Mouse (Mus musculus) MN1 (cell line): Measurements from ENCODE around the gene Dock3.
A peak's percentile ranks its signal among the peaks of the same experiment; 100 is the strongest.

Experiments
- DNase-seq: peaks from one replicate; pipeline ENCODE4 v3.0.0-alpha.2; 2016; ENCODE audit warnings: low spot score

Gene Dock3

DNA sequence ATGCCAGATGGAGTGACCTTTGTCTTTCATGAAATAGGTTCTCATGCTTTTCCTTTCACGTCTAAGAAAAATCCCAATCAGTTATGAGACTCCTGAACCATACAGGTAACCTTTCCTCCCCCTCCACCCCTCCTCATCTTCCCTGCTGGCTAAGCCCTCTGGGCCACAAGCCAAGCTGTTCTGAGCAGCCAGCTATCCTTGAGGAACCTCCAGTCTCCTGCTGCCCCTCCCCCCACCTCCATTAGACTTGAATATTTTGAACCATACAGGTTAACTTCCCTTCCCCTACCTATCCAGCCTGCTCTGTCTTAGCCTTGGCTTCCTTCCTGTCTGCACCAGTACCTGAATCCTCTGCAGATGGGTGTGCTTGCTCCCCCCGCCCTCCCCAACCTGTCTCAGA, 204.1 kb downstream of the Dock3 start:
- DNase-seq, result no peak

GRCm38 (mm10) chr9:107009841-107010240, 221.9 kb downstream of the Dock3 start:
- DNase-seq, result no peak

GRCm38 (mm10) chr9:107003187-107003586, 228.5 kb downstream of the Dock3 start:
- no peak for DNase-seq

- DNase-seq, result no peak
Observed at GRCm38 (mm10) chr9:106970742-106971141, 261.0 kb downstream of the Dock3 start.

- DNase-seq, result no peak
Observed at GRCm38 (mm10) chr9:106958452-106958851, 273.3 kb downstream of the Dock3 start.

DNA sequence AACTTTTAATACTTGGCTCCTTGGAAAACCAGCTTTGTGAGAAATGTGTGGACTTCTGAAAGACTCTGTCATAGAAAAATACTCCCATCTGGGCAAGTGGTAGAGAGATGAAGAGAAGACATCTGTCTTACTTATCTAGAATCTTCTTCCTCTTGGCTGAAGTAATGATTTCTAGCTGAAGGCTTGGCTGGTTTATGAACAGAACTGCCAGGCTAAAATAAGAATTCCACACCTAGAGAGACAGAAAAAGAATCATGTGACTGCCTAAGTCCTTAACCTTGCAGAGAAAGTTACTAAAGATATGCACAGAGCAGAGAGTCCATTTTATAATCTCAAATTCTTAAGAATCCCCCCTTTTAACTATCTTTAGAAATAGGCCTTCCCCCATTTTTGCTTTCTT, 276.2 kb downstream of the Dock3 start:
- DNase-seq, result no peak

DNA sequence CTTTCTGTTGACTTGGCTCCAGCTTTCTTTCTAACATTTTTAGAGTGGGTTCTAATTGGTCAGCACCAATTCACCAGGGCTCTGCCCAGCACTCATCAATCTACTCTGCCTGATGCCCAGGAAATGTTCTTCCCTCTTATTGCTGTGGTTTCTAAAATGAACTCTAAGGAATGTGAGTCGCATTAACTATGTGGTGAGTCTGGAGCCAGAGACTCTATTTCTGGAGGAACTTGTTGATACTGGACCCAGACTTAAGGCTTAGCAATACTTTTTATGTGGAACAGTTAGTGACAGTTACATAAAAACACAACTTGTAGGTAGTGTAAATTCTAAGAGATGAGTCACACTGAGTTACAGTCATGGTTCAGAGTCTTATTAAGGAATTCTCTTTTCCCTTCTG, 296.7 kb downstream of the Dock3 start:
- no peak for DNase-seq

DNA sequence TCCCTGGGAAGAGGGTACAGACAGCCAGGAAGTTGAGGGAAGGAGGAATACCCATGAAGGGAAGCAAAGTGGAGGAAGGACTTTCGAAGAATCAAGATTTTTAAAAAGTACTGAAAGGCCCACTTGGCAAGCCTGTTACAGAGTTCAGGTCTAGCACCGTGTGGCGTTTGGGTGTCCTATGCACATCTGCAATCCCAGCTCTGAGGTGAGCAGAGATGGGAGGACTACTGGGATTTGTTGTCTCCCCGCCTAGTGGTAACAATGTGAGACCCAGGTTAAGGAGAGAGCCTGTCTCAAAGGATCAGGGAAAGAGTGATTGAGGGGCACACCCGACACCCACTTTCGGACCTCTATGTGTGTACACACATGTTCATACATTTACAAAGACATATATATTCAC, 316.8 kb downstream of the Dock3 start:
- DNase-seq, result no peak

DNA sequence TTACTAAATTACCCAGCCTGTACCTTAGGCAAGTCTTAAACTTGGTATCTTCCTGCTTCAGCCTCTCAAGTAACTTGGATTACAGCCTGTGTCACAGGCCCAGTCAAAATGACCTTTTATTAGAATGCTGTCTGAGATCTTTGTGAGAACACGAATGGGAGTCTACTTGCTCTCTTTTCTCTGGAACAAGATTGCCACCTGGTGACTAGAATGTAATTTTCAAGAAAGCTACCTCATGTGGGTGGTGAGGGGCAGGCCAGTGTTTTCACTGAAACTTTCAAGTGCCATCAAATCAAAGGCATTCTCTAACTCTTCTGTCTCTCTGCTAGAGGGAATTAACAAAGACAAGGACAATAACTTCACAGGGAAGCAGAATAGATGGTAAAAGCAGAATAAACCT, 317.9 kb downstream of the Dock3 start:
- peak; percentile 58 for DNase-seq

DNA sequence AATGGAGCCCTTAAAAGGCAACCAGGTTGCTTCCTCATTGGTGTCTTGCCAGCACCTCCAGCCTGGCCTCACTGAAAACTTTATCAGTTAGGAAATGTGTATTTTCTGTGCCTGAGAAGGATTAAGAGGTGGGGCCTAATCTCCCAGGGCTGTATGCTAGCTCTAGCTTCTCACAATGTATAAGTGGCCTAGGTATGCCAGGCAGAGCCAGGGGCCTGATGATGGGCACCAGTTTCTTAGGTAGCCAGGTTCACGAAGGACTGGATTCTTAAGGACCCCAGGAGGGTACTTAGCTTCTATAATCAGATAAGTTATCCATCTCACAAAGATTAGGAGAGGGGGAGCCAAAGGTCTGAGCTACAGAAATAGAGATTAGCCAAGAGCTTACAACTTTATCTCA, 320.1 kb downstream of the Dock3 start:
- DNase-seq, result no peak

DNA sequence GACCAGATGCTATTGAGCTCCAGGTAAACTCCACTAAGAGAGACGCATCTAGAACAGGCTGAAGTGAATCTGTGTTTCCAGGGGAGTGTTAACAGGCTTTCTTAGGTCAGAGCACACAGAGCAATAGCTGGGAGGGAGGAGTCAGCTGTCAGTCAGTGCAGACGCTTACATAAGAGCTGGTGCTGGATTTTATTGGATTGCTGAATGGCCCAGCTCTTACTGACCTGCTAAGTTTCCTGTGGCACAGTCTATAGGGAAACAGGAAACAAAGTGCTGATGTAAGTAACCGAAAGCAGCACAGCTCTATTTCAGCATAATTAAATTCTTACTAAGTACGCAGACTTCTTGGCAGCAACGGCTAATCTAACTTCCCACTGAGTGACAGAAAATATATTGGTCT, 323.0 kb downstream of the Dock3 start:
- peak; percentile 74 for DNase-seq

- DNase-seq, result no peak
Observed at GRCm38 (mm10) chr9:106908174-106908573, 323.5 kb downstream of the Dock3 start.

GRCm38 (mm10) chr9:106906597-106906996, 325.1 kb downstream of the Dock3 start:
- no peak for DNase-seq

DNA sequence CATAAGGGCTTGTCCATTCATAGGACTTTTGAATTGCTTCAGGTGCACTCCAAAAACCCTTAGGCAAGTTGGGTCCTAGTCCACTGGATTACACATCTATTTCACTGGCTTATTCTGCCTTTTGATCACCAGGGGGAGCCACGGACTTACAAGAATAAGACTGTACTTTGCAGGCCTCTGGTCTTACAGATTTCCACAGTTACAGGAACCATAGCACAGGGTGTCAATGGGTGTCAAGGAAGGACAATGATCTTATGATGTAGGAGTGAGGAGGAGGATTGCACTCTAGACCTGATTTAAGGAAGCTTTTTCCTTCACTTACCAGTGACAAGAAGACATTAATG, 327.9 kb downstream of the Dock3 start:
- peak; percentile 68 for DNase-seq

- DNase-seq, result no peak
Observed at GRCm38 (mm10) chr9:106903099-106903790, 328.5 kb downstream of the Dock3 start.

- no peak for DNase-seq
Observed at GRCm38 (mm10) chr9:106901596-106901995, 330.1 kb downstream of the Dock3 start.

- no peak for DNase-seq
Observed at GRCm38 (mm10) chr9:106898901-106899300, 332.8 kb downstream of the Dock3 start.

- DNase-seq, result no peak
Observed at GRCm38 (mm10) chr9:106893327-106893726, 338.4 kb downstream of the Dock3 start.

DNA sequence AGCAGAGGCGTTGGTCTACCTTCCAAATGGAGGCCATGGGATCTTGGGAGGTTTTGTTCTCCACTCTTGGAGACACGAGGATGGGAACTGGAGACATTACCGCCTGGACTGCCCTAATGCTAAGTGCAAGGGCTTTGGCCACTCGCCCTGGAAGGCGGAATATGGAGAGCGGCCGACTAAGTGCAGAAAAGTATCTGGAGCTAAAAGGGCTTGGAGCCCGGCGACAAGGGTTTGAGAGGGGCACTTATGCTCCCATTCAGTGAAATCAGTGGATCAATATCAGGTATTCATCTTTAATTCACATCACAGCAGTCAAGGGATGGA, 339.2 kb downstream of the Dock3 start:
- DNase-seq, result no peak

DNA sequence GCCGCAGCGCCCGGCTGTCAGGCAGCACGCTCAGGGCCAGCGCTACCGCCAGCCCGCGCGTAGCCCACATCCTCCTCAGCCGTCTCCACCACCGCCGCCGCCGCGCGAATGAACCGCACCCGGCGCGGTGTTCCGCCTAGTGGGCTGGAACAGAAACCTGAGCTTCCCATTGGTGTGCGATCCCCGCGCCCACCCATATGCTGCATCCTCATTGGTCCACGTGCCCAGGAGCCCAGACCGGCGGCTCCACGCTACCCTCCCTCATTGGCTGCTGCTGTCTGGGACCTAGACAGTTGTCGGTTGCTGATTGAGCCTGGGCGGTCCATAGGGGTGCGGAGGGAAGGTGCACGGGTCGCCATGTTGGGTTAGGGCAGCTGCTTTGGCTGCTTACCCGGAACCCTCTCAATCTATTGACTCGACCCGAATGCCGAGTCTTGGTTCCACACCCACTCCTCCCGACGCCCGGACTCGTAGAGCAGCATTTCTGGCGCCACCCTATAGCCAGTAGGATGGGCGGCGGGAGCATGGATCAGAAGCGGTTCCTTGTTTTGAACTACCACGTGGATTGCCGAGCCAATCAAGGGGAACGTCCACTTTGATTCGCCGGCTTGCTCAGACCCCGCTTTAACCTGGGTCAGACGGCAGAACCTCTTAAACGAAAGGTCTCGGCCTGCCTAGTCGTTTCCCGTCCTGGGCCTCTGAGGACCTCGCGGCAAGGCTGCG, 339.7 kb downstream of the Dock3 start, which contains the start of gene Manf:
TSS of gene Manf (minus strand) at position 151 of the 723 bp plus-strand sequence.
- DNase-seq, result peak; percentile 98

DNA sequence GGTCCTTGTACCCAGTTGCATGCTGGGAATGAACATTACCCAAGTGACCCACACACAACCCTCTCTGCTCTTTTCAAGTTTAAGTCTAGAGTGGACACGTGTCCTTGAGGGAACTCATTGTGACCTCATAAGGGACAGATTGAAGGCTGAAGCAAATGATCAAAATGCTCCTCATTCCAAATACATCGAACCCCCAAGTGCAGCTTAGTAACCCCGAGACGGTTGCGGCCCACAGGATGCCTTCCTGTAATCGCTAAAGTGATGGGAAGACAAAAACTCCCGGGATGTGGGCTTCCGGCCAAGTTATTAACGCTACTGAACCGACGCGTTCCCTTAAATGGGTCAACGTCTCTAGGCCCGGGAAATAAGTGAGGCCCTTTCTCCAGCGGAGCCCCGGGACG, 340.4 kb downstream of the Dock3 start:
- DNase-seq, result peak; percentile 40

DNA sequence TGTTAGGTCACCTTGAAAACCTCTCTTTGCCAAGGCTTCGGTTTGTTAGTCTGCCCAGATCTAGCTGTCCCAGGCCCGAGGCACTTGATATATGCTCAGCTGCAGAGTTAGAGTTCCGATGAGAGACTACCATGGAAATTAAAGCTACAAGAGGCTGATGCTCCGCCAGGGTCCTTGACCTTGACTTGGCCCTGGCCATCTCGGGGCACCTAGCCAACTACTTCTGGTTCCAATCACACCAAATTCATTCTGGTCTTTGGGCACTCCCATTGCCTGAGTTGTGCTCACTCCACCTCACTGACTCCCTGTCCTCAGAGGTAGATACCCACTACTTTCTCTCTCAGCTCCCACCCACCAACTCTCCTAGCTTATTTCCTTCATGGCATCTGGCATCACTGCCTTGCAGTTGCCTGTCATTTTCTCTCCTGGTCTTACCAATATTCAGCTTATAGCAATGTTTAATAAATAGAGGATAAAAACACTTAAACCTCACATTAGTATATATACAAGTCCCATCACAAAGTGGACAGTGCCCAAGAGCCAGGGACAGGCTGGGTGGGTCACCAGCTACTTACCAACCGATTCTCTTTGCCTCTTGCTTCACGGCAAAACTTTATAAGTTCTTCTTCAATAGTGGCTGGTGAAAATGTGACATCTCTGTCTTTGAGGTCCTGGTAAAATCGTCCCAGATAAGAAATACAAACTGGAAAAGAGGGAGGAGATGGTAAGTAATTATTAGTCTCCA, 341.0 kb downstream of the Dock3 start:
- peak; percentile 55 for DNase-seq

DNA sequence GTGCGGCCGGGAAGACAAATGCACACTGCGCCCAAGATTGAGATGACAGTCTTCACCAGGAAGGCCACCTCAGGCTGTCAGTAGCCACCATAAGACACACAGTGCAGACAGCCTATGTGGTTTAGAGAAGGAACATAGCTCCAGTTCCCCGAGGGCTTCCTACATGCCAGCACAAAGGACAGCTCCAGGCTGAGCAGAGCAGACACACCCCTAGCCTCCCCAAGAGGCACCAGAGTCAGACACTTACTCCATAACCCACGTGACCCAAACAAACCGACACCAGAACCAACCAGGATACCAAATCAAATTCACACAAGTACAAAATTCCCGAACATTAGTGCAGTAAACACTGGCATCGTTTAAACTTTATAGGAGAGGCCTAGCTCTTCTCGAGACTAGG, 342.4 kb downstream of the Dock3 start:
- DNase-seq, result no peak
